Mouse (Mus musculus) ES-E14 (cell line): ENCODE measurements at regions not wholly inside any gene's neighbourhood (a gene's known extent, or its start where the extent isn't known, plus 50 kb on each side); places are given as distances from the start of the nearest gene placed in this dataset.
A peak's percentile ranks its signal among the peaks of the same experiment; 100 is the strongest.
"Not testable (repeated sequence)": the region's sequence is repeated elsewhere in the genome, so short reads cannot be mapped to it uniquely, and the experiment has no call there.

Experiments
- DNase-seq: peaks from one replicate; pipeline ENCODE4 v3.0.0-alpha.2; 2013; ENCODE audit warnings: low read depth, low spot score
- H3K27ac ChIP-seq: 2 replicates; pipeline ENCODE4 v1.5.1; 2012; ENCODE audit warnings: low read depth, mild to moderate bottlenecking, low read length, moderate library complexity, mixed read lengths; ENCODE audit not compliant: poor library complexity, insufficient read depth, severe bottlenecking
- H3K36me3 ChIP-seq: 2 replicates; pipeline ENCODE4 v1.6.1; 2012; ENCODE audit warnings: mild to moderate bottlenecking, low read length, moderate library complexity, mixed read lengths; ENCODE audit not compliant: control insufficient read depth, poor library complexity, insufficient read depth, severe bottlenecking
- H3K4me1 ChIP-seq, 2 experiments: fragments of 150-350 bp in 1 of 2; sonication (generic) in 1 of 2; 2 replicates each; pipeline ENCODE4 v1.6.1; 2012; ENCODE audit warnings: low read length in 2 of 2, mild to moderate bottlenecking in 1 of 2, mixed read lengths in 1 of 2; ENCODE audit not compliant: control insufficient read depth in 2 of 2, insufficient read depth in 2 of 2, poor library complexity in 1 of 2
- H3K4me3 ChIP-seq, 2 experiments: fragments of 150-350 bp in 1 of 2; sonication (generic) in 1 of 2; 2 replicates each; pipeline ENCODE4 v1.5.1; 2012; ENCODE audit warnings: low read length in 2 of 2, low read depth in 1 of 2, mild to moderate bottlenecking in 1 of 2, mixed read lengths in 1 of 2; ENCODE audit not compliant: insufficient read depth in 1 of 2, poor library complexity in 1 of 2, severe bottlenecking in 1 of 2
- H3K9ac ChIP-seq: 2 replicates; pipeline ENCODE4 v1.6.1; 2012; ENCODE audit warnings: low read depth, mild to moderate bottlenecking, low read length, mixed read lengths; ENCODE audit not compliant: poor library complexity, insufficient read depth, severe bottlenecking
- H3K9me3 ChIP-seq: fragments of 150-350 bp; sonication (generic); 2 replicates; pipeline ENCODE4 v1.6.1; 2012; ENCODE audit warnings: low read depth, mild to moderate bottlenecking, low read length; ENCODE audit not compliant: control insufficient read depth, insufficient read depth
- CHD2 ChIP-seq: IDR thresholded peaks from 2 replicates; pipeline ENCODE4 v1.6.1; 2014; ENCODE audit warnings: mild to moderate bottlenecking, low read depth, low read length, inconsistent platforms
- HCFC1 ChIP-seq: IDR thresholded peaks from 2 replicates; pipeline ENCODE4 v1.6.1; 2012; ENCODE audit warnings: low read length, inconsistent platforms, borderline replicate concordance; ENCODE audit not compliant: insufficient read depth
- MAFK ChIP-seq: IDR thresholded peaks from 2 replicates; pipeline ENCODE4 v1.6.1; 2014; ENCODE audit warnings: mild to moderate bottlenecking, low read depth, low read length, inconsistent platforms; ENCODE audit not compliant: insufficient read depth
- ZC3H11A ChIP-seq: IDR thresholded peaks from 2 replicates; pipeline ENCODE4 v1.6.1; 2012; ENCODE audit warnings: low read depth, mild to moderate bottlenecking, inconsistent platforms, low read length, borderline replicate concordance
- ZNF384 ChIP-seq: IDR thresholded peaks from 2 replicates; pipeline ENCODE4 v1.6.1; 2012; ENCODE audit warnings: low read depth, low read length, inconsistent platforms
- in situ Hi-C, 2 experiments: fragments of 600-800 bp; cut with MboI; formaldehyde crosslinking; loops; one replicate each; pipeline ENCODE4 v1.15.1; 2025; ENCODE audit warnings: low sequenced_read_pairs in 2 of 2, inconsistent platforms in 1 of 2; ENCODE audit not compliant: unreplicated experiment in 2 of 2

DNA sequence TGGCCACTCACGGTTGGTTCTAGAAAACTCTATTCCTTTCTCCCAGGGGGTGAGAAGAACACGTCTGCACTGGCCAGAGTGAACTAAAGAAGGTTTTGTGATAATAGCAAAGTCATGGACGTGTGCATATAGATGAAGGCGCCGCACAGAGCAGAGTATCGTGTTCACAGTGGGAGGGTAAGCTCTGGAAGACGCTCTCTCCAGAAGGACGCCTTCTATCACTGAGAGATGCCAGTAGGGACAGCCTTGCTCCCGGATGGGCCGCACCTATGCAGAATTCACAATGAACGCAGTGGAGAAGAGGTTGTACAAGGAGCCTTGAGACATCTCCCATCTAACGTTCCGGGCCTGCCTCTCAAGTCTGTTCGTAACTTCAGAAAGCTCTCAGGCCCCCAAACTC, 96.5 kb upstream of the Arl4c start:
- Histone ChIP-seq H3K9ac (no peak overlapping the region), H3K4me3 (no peak overlapping the region), H3K9me3 (peaks cover 13% of the 10 kb centered on the region), H3K4me1 (peaks cover 9 to 15% of the 10 kb centered on the region in 2 experiments), H3K36me3 (no peaks in the 10 kb centered on the region), H3K27ac (no peak overlapping the region; the same call in 1 of the 2 replicates)
- TF ChIP-seq ZNF384 (no peak), CHD2 (no peak), HCFC1 (no peak), MAFK (no peak), ZC3H11A (no peak)
- no peak for DNase-seq
- in situ Hi-C loops = no loop called here

DNA sequence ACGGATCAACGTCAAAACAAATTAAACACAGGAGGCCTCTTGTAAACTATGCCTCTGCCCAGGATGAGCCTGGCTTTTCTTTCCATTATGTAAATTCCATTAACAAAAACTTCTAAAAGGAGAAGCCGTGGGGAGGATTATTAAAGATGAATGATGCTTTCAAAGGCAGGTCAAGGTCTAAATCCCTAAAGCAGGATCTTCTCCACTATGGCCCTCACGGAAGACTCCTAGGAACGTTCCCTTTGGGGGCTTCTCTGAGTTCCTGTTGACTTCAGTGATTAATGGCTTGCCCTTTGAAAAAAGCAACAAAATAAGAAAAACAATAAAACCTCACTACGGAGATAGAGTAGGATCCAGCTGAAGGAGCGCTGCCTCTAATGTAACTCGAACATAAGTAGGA, 96.9 kb upstream of the Arl4c start:
- Histone ChIP-seq H3K27ac (no peak overlapping the region; the same call in 1 of the 2 replicates), H3K4me3 (no peak overlapping the region), H3K4me1 (peaks cover 9 to 15% of the 10 kb centered on the region in 2 experiments), H3K9ac (no peak overlapping the region), H3K36me3 (no peaks in the 10 kb centered on the region), H3K9me3 (peaks cover 12% of the 10 kb centered on the region; the same call in 1 of the 2 replicates)
- in situ Hi-C loops = no loop called here
- TF ChIP-seq CHD2 (no peak), MAFK (no peak)
- DNase-seq = no peak

DNA sequence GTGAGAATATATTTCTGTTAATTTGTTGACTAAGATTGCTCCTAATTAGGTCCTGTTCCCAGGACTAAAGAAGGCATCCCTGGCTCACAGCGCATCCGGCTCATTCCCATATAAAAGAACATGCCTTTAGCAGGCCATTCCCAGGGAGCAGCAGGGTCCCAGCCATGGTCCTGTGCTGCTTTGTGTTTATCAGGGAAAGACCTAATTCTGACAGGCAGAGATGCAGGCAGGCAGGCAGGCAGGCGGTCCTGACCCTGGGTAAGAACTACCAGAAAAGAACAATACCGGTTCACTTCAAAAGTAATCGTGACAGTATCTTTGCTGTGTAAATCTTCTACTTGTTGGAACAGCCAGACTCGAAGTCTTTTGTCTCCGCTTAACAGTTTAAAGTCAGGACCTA, 97.3 kb upstream of the Arl4c start:
- Histone ChIP-seq H3K9ac (no peak overlapping the region; the same call in 1 of the 2 replicates), H3K4me1 (peaks cover 9 to 15% of the 10 kb centered on the region in 2 experiments), H3K4me3 (no peak overlapping the region), H3K27ac (peak overlapping the region; percentile 77; the same call in 1 of the 2 replicates), H3K36me3 (no peaks in the 10 kb centered on the region), H3K9me3 (peaks cover 7% of the 10 kb centered on the region; the same call in 1 of the 2 replicates)
- in situ Hi-C loops = no loop called here
- no peak for TF ChIP-seq CHD2
- no peak for TF ChIP-seq HCFC1
- no peak for TF ChIP-seq ZC3H11A
- DNase-seq = no peak

DNA sequence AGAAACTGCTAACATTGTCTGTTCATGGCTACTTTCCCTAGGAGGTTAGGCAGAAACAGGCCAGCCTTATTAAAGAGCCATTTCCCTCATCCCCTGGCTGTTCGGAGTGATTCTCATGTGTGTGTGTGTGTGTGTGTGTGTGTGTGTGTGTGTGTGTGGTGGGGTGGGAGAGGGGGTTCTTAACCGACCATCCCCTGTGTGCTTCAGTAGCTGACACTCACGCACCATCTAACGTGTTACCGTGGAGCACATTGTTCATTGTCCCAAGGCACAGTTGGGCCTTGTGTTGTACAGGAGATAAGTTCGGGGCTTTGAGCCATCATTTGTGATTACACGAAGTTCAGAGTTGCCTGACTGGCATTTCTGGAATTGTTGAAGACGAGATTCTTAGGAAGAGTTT, 97.8 kb upstream of the Arl4c start:
- Histone ChIP-seq H3K4me3 (no peak overlapping the region), H3K27ac (peak overlapping the region; percentile 77; the same call in 1 of the 2 replicates), H3K9me3 (peaks cover 4% of the 10 kb centered on the region; the same call in 1 of the 2 replicates), H3K4me1 (peaks cover 9 to 15% of the 10 kb centered on the region in 2 experiments), H3K9ac (peak overlapping the region; percentile 33; the same call in 1 of the 2 replicates), H3K36me3 (no peaks in the 10 kb centered on the region)
- no peak for TF ChIP-seq ZNF384
- no peak for TF ChIP-seq HCFC1
- TF ChIP-seq MAFK = no peak
- no peak for TF ChIP-seq CHD2
- TF ChIP-seq ZC3H11A = no peak
- in situ Hi-C loops = no loop called here
- DNase-seq = no peak

DNA sequence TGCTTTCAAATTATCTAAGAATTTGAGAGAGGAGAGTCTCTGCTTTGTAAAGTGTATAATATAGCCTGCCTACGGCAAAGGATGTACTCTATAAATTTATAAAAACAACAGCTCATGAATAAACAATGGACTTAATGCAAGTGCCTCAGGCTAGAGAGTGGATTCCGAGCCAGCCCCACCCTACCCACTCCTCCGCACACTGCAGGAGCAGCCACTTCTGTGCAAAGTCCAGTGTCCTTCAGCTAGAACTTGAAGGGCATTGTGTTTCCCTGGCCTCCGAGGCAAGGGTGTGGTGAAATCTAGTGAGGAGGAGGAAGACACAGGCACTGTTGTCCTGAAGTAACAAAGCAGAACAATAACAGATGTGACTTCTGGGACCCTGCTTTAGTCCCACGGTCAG, 98.4 kb upstream of the Arl4c start:
- DNase-seq = peak; percentile 42
- Histone ChIP-seq H3K9me3 (peaks cover 3% of the 10 kb centered on the region; the same call in 1 of the 2 replicates), H3K9ac (no peak overlapping the region), H3K36me3 (no peaks in the 10 kb centered on the region), H3K27ac (peak overlapping the region; percentile 83; the same call in 1 of the 2 replicates), H3K4me3 (0 out of 4 replicates have a peak overlapping the region, but pooled peaks of 1 of the 2 experiments have one; percentile 10), H3K4me1 (peaks cover 9 to 15% of the 10 kb centered on the region in 2 experiments)
- no peak for TF ChIP-seq ZNF384
- no peak for TF ChIP-seq MAFK
- TF ChIP-seq ZC3H11A = no peak
- TF ChIP-seq CHD2 = no peak
- in situ Hi-C loops = no loop called here

DNA sequence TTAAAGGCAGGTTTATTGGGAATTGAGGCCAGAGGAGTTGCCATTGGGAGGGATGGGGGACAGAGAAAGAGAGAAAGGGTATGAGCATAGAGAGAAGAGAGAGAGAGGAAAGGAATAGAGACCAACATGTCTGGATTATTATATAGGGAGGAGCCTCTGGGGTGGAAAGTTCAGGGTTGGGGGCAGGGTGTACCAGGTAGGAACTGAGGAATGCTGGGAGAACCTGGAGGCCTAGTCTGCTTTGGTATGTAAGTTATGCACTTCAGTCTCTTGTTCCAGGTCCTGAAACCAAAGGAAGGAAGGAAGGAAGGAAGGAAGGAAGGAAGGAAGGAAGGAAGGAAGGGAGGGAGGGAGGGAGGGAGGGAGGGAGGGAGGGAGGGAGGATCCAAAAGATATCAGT, 99.1 kb upstream of the Arl4c start:
- H3K4me3 ChIP-seq, in situ Hi-C loops, H3K36me3 ChIP-seq, DNase-seq, H3K9me3 ChIP-seq, H3K9ac ChIP-seq: not testable (repeated sequence)
- H3K27ac ChIP-seq = peak overlapping the region; percentile 83; the same call in 1 of the 2 replicates
- H3K4me1 ChIP-seq = peaks cover 9 to 15% of the 10 kb centered on the region in 2 experiments
